Comparison of ENCODE assay signal across 16 mouse cellular contexts in the genomic region with DNA sequence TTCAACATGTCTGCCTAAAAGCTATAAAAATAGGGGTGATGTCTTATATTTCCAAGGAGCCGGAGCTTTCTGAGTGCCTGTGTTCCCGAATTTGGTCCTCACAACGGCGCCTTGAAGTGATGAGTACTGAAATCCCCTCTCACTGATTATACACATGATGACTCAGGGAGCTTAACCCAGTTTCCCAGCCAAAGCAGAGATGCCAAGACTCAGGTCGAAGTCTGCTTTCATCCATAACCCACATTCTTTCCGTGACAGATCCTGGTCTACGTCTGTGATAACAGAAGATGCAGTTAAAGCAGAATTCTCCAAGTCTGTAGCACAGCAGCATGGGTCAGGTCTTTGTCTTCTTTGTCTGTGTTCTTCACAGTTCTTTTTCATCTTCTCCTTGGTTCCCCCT.
"Had no signal": no experiment of that assay in that cellular context is flagged by ENCODE, and none has a peak within 500 bp of the region (broad histone marks: within the 10 kb centered on the region; RNA-seq: fewer than 3 reads in every experiment).

No protein-coding gene starts in this region.

- H3K27ac ChIP-seq: kidney, postnatal 0 days; limb, embryonic 12.5 days; liver, embryonic 14.5 days; midbrain, embryonic 13.5 days; neural tube, embryonic 12.5 days had no signal

- H3K9me3 ChIP-seq: limb, embryonic 12.5 days; midbrain, embryonic 13.5 days; neural tube, embryonic 12.5 days had no signal

- H3K4me3 ChIP-seq: limb, embryonic 12.5 days; midbrain, embryonic 13.5 days; neural tube, embryonic 12.5 days had no signal

- H3K36me3 ChIP-seq: limb, embryonic 12.5 days; midbrain, embryonic 13.5 days; neural tube, embryonic 12.5 days had no signal

- H3K9ac ChIP-seq: limb, embryonic 12.5 days; liver, embryonic 14.5 days; midbrain, embryonic 13.5 days; neural tube, embryonic 12.5 days had no signal

- H3K4me2 ChIP-seq: limb, embryonic 12.5 days; midbrain, embryonic 13.5 days; neural tube, embryonic 12.5 days had no signal

- ATAC-seq: lung, postnatal 0 days; midbrain, embryonic 13.5 days had no signal

- H3K27me3 ChIP-seq: limb, embryonic 12.5 days; midbrain, embryonic 13.5 days; neural tube, embryonic 12.5 days had no signal

- DNase-seq: kidney, adult 18-20 months; kidney, postnatal 36 days; layer of hippocampus, adult 9-11 months; liver; lung, adult 2 months; lung, postnatal 36 days; right cerebral cortex, postnatal 4 days; spleen, adult 18-20 months; thymus, adult 18-20 months; thymus, postnatal 14 days had no signal

- H3K4me1 ChIP-seq: midbrain, embryonic 13.5 days; neural tube, embryonic 12.5 days had no signal
